Mouse (Mus musculus) lung, embryonic 14.5 days (tissue): ENCODE measurements around the gene Hmmr. TPM values are rescaled to one million over a fixed set of nuclear protein-coding genes. Genes with fewer than 3 reads are reported as not detected.

Experiments
- ATAC-seq: fragments of 200-750 bp; cut with Nextera tagmentation; 2 replicates; pipeline ENCODE4 v1.8.0; 2017; ENCODE audit warnings: mild to moderate bottlenecking, moderate TSS enrichment, moderate library complexity; ENCODE audit not compliant: insufficient read depth
- DNase-seq: peaks from one replicate; pipeline ENCODE4 v3.0.0-alpha.2; 2015
- H3K27ac ChIP-seq: fragments of 300-500 bp; sonication (generic); 2 replicates; pipeline ENCODE4 v1.5.1; 2014; ENCODE audit warnings: low read depth, mild to moderate bottlenecking, moderate library complexity
- H3K27me3 ChIP-seq: fragments of 300-500 bp; sonication (generic); 2 replicates; pipeline ENCODE4 v1.6.1; 2014; ENCODE audit warnings: low read length, control low read depth; ENCODE audit not compliant: insufficient read depth
- H3K36me3 ChIP-seq: fragments of 300-500 bp; sonication (generic); 2 replicates; pipeline ENCODE4 v1.6.1; 2014; ENCODE audit warnings: control low read depth; ENCODE audit not compliant: insufficient read depth
- H3K4me1 ChIP-seq: fragments of 300-500 bp; sonication (generic); 2 replicates; pipeline ENCODE4 v1.6.1; 2014; ENCODE audit warnings: antibody characterized with exemption, control low read depth; ENCODE audit not compliant: insufficient read depth
- H3K4me2 ChIP-seq: fragments of 300-500 bp; sonication (generic); 2 replicates; pipeline ENCODE4 v1.6.1; 2014; ENCODE audit warnings: mild to moderate bottlenecking
- H3K4me3 ChIP-seq: fragments of 300-500 bp; sonication (generic); 2 replicates; pipeline ENCODE4 v1.5.1; 2014; ENCODE audit warnings: low read depth, low read length
- H3K9ac ChIP-seq: fragments of 300-500 bp; sonication (generic); 2 replicates; pipeline ENCODE4 v1.6.1; 2014
- H3K9me3 ChIP-seq: fragments of 300-500 bp; sonication (generic); 2 replicates; pipeline ENCODE4 v1.6.1; 2016; ENCODE audit warnings: low read depth, low read length, control low read depth
- CTCF ChIP-seq: IDR thresholded peaks from 2 replicates; pipeline ENCODE4 v1.5.1; 2016; ENCODE audit warnings: antibody characterized with exemption, low read depth
- WGBS: fragments of 180-500 bp; shearing (Covaris S2); extraction: QIAGEN DNeasy Blood & Tissue Kit; methylation state at CpG from one replicate; pipeline ENCODE4 v1.1.7; 2014; 5-methylcytosine and 5-hydroxymethylcytosine counted together
- polyA plus RNA-seq: library from polyadenylated mRNA; unstranded; fragments of >200 nt; fragmentation: Nextera tagmentation; extraction: Ambion mirVana; gene quantifications from 2 replicates; pipeline ENCODE4 v1.2.1, GENCODE M21; 2014

Hmmr gene
- polyA plus RNA-seq, 1 experiment from 2014 or later = 63.7 TPM

DNA sequence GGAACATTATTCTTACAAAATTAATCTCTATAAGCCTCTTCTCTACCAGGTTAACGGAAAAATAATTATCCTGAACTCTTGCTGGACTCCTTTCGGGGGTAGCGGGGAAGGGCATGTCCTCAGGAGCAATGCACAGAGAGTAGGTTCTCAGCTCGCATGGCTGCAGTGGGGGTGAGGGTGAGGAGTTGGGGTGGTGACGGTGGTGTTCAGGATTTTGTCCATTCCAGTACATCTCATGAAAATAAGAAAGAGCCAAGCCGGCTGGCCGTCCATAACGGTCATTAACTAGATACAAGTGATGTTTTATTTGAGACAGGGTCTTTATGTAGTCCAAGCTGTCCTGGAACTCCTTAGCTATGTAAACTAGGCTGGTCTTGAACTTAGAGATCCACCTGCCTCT lies 22.7 kb upstream of the Hmmr start:
- H3K27ac ChIP-seq = no peak overlapping the region

GRCm38 (mm10) chr11:40755109-40755627 lies 21.9 kb upstream of the Hmmr start, which contains the start of gene Ccng1:
Gene Ccng1 (minus strand): TSS chr11:40755311.
- TF ChIP-seq CTCF = no peak
- no peaks in the 10 kb centered on the region for H3K9me3 ChIP-seq
- peak within 1 kb of the TSS; percentile 64 for H3K4me2 ChIP-seq
- peak within 1 kb of the TSS; percentile 82 for H3K9ac ChIP-seq
- no peaks in the 10 kb centered on the region for H3K27me3 ChIP-seq
- under 1% methylated on average over 25 of the region's 25 CpGs for WGBS
- DNase-seq (peak; percentile 97), ATAC-seq (peak; percentile 99)
- 0 out of 2 replicates have a peak, but pooled peaks cover 6% of the 10 kb centered on the region for H3K36me3 ChIP-seq
- H3K4me3 ChIP-seq = peak within 1 kb of the TSS; percentile 75
- peak within 1 kb of the TSS; percentile 6; the same call in 1 of the 2 replicates for H3K27ac ChIP-seq
- H3K4me1 ChIP-seq = no peaks in the 10 kb centered on the region

More for the DNA sequence above, 22.7 kb upstream of the Hmmr start:
- no peaks in the 10 kb centered on the region for H3K36me3 ChIP-seq
- WGBS = 84% methylated on average over 8 of the region's 8 CpGs
- no peaks in the 10 kb centered on the region for H3K27me3 ChIP-seq
- no peak for TF ChIP-seq CTCF
- ATAC-seq (no peak), DNase-seq (no peak)
- H3K9ac ChIP-seq = no peak overlapping the region
- H3K9me3 ChIP-seq = no peaks in the 10 kb centered on the region
- H3K4me3 ChIP-seq = no peak overlapping the region
- H3K4me2 ChIP-seq = peak overlapping the region; percentile 64
- no peaks in the 10 kb centered on the region for H3K4me1 ChIP-seq

GRCm38 (mm10) chr11:40754664-40755107 lies 21.5 kb upstream of the Hmmr start:
- no peak for TF ChIP-seq CTCF
- no peaks in the 10 kb centered on the region for H3K27me3 ChIP-seq
- ATAC-seq (no peak; the same call in 1 of the 2 replicates), DNase-seq (peak; percentile 30)
- peak overlapping the region; percentile 6; the same call in 1 of the 2 replicates for H3K27ac ChIP-seq
- peak overlapping the region; percentile 64 for H3K4me2 ChIP-seq
- H3K9ac ChIP-seq = peak overlapping the region; percentile 82
- H3K4me3 ChIP-seq = peak overlapping the region; percentile 75
- 2% methylated on average over 19 of the region's 19 CpGs for WGBS
- H3K36me3 ChIP-seq = peaks cover 10% of the 10 kb centered on the region
- H3K9me3 ChIP-seq = no peaks in the 10 kb centered on the region
- no peaks in the 10 kb centered on the region for H3K4me1 ChIP-seq

- peaks cover 14% of the 10 kb centered on the region for H3K36me3 ChIP-seq
- H3K4me1 ChIP-seq = no peaks in the 10 kb centered on the region
- peak overlapping the region; percentile 64 for H3K4me2 ChIP-seq
- H3K27me3 ChIP-seq = no peaks in the 10 kb centered on the region
- H3K4me3 ChIP-seq = no peak overlapping the region; the same call in 1 of the 2 replicates
- no peak overlapping the region for H3K27ac ChIP-seq
- ATAC-seq (no peak), DNase-seq (peak; percentile 39)
- H3K9me3 ChIP-seq = no peaks in the 10 kb centered on the region
- 38% methylated on average over 6 of the region's 6 CpGs for WGBS
- no peak overlapping the region for H3K9ac ChIP-seq
- TF ChIP-seq CTCF = no peak
Observed at GRCm38 (mm10) chr11:40753836-40754235, 20.6 kb upstream of the Hmmr start.

- no peak overlapping the region for H3K4me3 ChIP-seq
- no peak overlapping the region for H3K9ac ChIP-seq
- no peak for ATAC-seq
- DNase-seq = no peak
- no peak overlapping the region for H3K4me2 ChIP-seq
- peaks cover 17% of the 10 kb centered on the region for H3K36me3 ChIP-seq
- no peaks in the 10 kb centered on the region for H3K9me3 ChIP-seq
- H3K27me3 ChIP-seq = no peaks in the 10 kb centered on the region
- no peak for TF ChIP-seq CTCF
- no peak overlapping the region for H3K27ac ChIP-seq
- H3K4me1 ChIP-seq = no peaks in the 10 kb centered on the region
- WGBS = 54% methylated on average over 2 of the region's 2 CpGs
Observed at GRCm38 (mm10) chr11:40747716-40748115, 14.5 kb upstream of the Hmmr start.

DNA sequence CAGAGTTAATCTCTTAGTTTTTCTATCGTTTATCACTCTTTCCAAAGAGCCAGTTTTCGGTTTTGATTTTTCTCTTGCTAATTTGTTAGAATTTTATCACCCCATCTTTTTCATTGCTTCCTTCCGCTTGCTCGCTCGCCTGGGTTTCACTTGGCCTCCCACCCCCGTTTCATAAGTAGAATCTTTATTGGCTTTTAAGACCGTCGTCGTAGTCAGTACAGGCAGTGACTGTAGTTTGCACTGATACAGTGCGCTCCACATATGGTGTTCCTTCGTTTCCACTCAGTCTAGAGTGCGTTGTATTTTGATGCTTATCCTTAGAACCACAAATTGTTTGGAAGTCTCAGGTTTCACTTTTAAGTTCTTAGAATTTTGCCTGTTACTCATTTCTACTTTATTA lies 13.1 kb upstream of the Hmmr start:
- 86% methylated on average over 12 of the region's 12 CpGs for WGBS
- no peak for ATAC-seq
- no peak for TF ChIP-seq CTCF

DNA sequence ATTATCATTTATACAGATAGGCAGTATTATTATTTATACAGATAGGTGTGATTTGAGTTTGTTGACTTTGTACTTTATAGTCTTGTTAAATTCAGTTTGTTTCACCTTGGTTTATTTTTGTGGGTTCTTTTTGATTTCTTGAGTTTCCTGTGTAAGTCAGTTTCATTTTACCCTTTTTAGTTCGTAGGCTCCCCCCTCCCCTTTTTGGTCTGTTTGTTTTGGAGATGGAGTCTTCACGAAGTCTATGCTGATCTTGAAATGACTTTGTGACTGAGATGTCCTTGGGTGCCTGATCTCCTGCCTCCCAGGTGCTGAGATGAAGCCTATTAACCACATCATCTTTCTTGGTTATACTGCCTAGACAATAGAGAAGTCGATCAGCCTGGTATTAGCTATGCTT lies 11.1 kb upstream of the Hmmr start:
- Histone ChIP-seq H3K4me2 (no peak overlapping the region), H3K4me3 (no peak overlapping the region), H3K4me1 (no peaks in the 10 kb centered on the region), H3K27ac (no peak overlapping the region), H3K9ac (no peak overlapping the region), H3K36me3 (peaks cover 25% of the 10 kb centered on the region), H3K27me3 (no peaks in the 10 kb centered on the region), H3K9me3 (no peaks in the 10 kb centered on the region)
- TF ChIP-seq CTCF = no peak
- WGBS = 79% methylated on average over 3 of the region's 3 CpGs
- DNase-seq (no peak), ATAC-seq (no peak)

More for the DNA sequence above, 13.1 kb upstream of the Hmmr start:
- Histone ChIP-seq H3K4me1 (no peaks in the 10 kb centered on the region), H3K4me3 (no peak overlapping the region), H3K27me3 (no peaks in the 10 kb centered on the region), H3K9me3 (no peaks in the 10 kb centered on the region), H3K4me2 (no peak overlapping the region), H3K9ac (no peak overlapping the region), H3K27ac (no peak overlapping the region), H3K36me3 (peaks cover 27% of the 10 kb centered on the region)
- DNase-seq = no peak
